Mouse (Mus musculus) splenic B cell, adult 2 months (primary cell): ENCODE measurements at regions not wholly inside any gene's neighbourhood (a gene's known extent, or its start where the extent isn't known, plus 50 kb on each side); places are given as distances from the start of the nearest gene placed in this dataset.

Experiments used
- DNase-seq: peaks from one replicate; pipeline ENCODE4 v3.0.0-alpha.2; 2011; ENCODE audit warnings: low read depth, low spot score
- H3K27me3 ChIP-seq: 2 replicates; pipeline ENCODE4 v1.6.1; 2012; ENCODE audit warnings: mild to moderate bottlenecking, low read length, moderate library complexity, mixed read lengths; ENCODE audit not compliant: control insufficient read depth, poor library complexity, insufficient read depth, severe bottlenecking
- H3K36me3 ChIP-seq: 2 replicates; pipeline ENCODE4 v1.6.1; 2012; ENCODE audit warnings: mild to moderate bottlenecking, low read length, moderate library complexity, mixed read lengths; ENCODE audit not compliant: control insufficient read depth, poor library complexity, insufficient read depth, severe bottlenecking

- no peaks in the 10 kb centered on the region for H3K27me3 ChIP-seq
- no peaks in the 10 kb centered on the region for H3K36me3 ChIP-seq
- DNase-seq, result no peak
Observed at GRCm38 (mm10) chr1:89317897-89318296, 136.7 kb upstream of the Agap1 start.

- no peak for DNase-seq
- no peaks in the 10 kb centered on the region for H3K36me3 ChIP-seq
- H3K27me3 ChIP-seq, result no peaks in the 10 kb centered on the region
Observed at GRCm38 (mm10) chr1:89318663-89319062, 135.9 kb upstream of the Agap1 start.

- Histone ChIP-seq H3K36me3 (no peaks in the 10 kb centered on the region), H3K27me3 (no peaks in the 10 kb centered on the region)
- DNase-seq, result no peak
Observed at GRCm38 (mm10) chr1:89322621-89323020, 132.0 kb upstream of the Agap1 start.

GRCm38 (mm10) chr1:89323091-89323490 is 131.5 kb upstream of the Agap1 start:
- no peak for DNase-seq
- H3K36me3 ChIP-seq, result no peaks in the 10 kb centered on the region
- no peaks in the 10 kb centered on the region for H3K27me3 ChIP-seq

- H3K36me3 ChIP-seq, result no peaks in the 10 kb centered on the region
- no peak for DNase-seq
Observed at GRCm38 (mm10) chr1:89331352-89331751, 123.3 kb upstream of the Agap1 start.

GRCm38 (mm10) chr1:89332676-89333075 is 121.9 kb upstream of the Agap1 start:
- Histone ChIP-seq H3K36me3 (no peaks in the 10 kb centered on the region), H3K27me3 (no peaks in the 10 kb centered on the region)
- DNase-seq, result no peak

More at GRCm38 (mm10) chr1:89331352-89331751, 123.3 kb upstream of the Agap1 start:
- no peaks in the 10 kb centered on the region for H3K27me3 ChIP-seq

GRCm38 (mm10) chr1:89337861-89338260 is 116.7 kb upstream of the Agap1 start:
- Histone ChIP-seq H3K27me3 (no peaks in the 10 kb centered on the region), H3K36me3 (no peaks in the 10 kb centered on the region)
- no peak for DNase-seq

- DNase-seq, result no peak
- H3K27me3 ChIP-seq, result no peaks in the 10 kb centered on the region
Observed at GRCm38 (mm10) chr1:89342794-89343193, 111.8 kb upstream of the Agap1 start.

GRCm38 (mm10) chr1:89344546-89344945 is 110.1 kb upstream of the Agap1 start:
- Histone ChIP-seq H3K36me3 (no peaks in the 10 kb centered on the region), H3K27me3 (no peaks in the 10 kb centered on the region)
- DNase-seq, result no peak

More at GRCm38 (mm10) chr1:89342794-89343193, 111.8 kb upstream of the Agap1 start:
- no peaks in the 10 kb centered on the region for H3K36me3 ChIP-seq

GRCm38 (mm10) chr1:89347341-89347740 is 107.3 kb upstream of the Agap1 start:
- H3K27me3 ChIP-seq, result no peaks in the 10 kb centered on the region
- no peak for DNase-seq
- no peaks in the 10 kb centered on the region for H3K36me3 ChIP-seq

GRCm38 (mm10) chr1:89352936-89353335 is 101.7 kb upstream of the Agap1 start:
- no peaks in the 10 kb centered on the region for H3K27me3 ChIP-seq
- no peaks in the 10 kb centered on the region for H3K36me3 ChIP-seq
- DNase-seq, result no peak

GRCm38 (mm10) chr1:89359257-89359656 is 95.3 kb upstream of the Agap1 start:
- DNase-seq, result no peak
- no peaks in the 10 kb centered on the region for H3K27me3 ChIP-seq
- no peaks in the 10 kb centered on the region for H3K36me3 ChIP-seq

GRCm38 (mm10) chr1:89364547-89365305 is 89.9 kb upstream of the Agap1 start:
- H3K36me3 ChIP-seq, result no peaks in the 10 kb centered on the region
- peak; percentile 1 for DNase-seq
- no peaks in the 10 kb centered on the region for H3K27me3 ChIP-seq

- Histone ChIP-seq H3K27me3 (no peaks in the 10 kb centered on the region), H3K36me3 (no peaks in the 10 kb centered on the region)
- no peak for DNase-seq
Observed at GRCm38 (mm10) chr1:89366891-89367290, 87.7 kb upstream of the Agap1 start.

GRCm38 (mm10) chr1:89373806-89374205 is 80.8 kb upstream of the Agap1 start:
- no peaks in the 10 kb centered on the region for H3K36me3 ChIP-seq
- DNase-seq, result no peak
- H3K27me3 ChIP-seq, result no peaks in the 10 kb centered on the region

- no peak for DNase-seq
- H3K36me3 ChIP-seq, result no peaks in the 10 kb centered on the region
Observed at GRCm38 (mm10) chr1:89374271-89374670, 80.3 kb upstream of the Agap1 start.

More at GRCm38 (mm10) chr1:89374271-89374670, 80.3 kb upstream of the Agap1 start:
- no peaks in the 10 kb centered on the region for H3K27me3 ChIP-seq
